Mouse (Mus musculus): Measurements from ENCODE around the gene Cks2.

DNA sequence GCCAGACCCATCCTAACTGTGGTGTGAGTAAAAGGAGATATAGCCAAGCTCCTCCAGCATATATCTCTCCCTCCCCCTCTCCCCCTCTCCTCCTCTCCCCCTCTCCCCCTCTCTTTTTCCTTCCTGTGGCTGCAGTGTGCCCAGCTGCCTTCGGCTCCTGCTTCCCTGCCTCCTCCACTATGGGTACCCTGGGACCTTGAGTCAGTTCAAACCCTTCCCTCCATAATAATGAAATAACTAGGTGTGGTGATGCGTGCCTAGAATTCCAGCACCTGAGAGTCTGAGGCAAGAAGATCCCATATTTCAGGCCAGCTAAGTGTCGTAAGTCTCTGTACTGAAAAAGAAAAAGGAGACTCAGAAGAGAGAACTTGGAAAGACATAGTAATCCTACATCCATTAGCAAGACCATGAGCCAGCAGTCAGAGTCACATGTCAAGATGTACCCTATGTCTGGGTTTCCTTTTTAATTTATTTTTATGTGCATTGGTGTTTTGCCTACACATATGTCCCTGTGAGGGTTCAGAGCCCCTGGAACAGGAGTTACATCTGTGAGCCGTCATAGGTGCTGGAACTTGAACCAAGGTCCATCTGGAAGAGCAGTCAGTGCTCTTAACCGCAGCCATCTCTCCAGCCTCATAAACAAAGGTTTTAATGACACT, 12.3 kb upstream of the Cks2 start:
- TF ChIP-seq BHLHE40 (IDR thresholded peaks at IDR 0.05; ENCODE audit: borderline replicate concordance, low read depth, low read length) = no peak
- no peak for TF ChIP-seq CTCF (IDR thresholded peaks at IDR 0.05 in 2 of 3, conservative IDR thresholded peaks at IDR 0.05 in 1 of 3; ENCODE audit: control insufficient read depth in 1 of 3, insufficient read depth in 1 of 3, low read depth in 2 of 3, low read length in 3 of 3, poor library complexity in 1 of 3, severe bottlenecking in 1 of 3)
- no peak for TF ChIP-seq NRF1 (IDR thresholded peaks at IDR 0.05; ENCODE audit: insufficient read depth, low read depth, low read length, poor library complexity, severe bottlenecking)
- TF ChIP-seq POLR2A (IDR thresholded peaks at IDR 0.05; ENCODE audit: control insufficient read depth in 1 of 2, insufficient read depth in 1 of 2, low read depth in 1 of 2, low read length in 2 of 2, poor library complexity in 1 of 2) = no peak
- TF ChIP-seq EP300 (IDR thresholded peaks at IDR 0.05; ENCODE audit: low read depth in 1 of 2, low read length in 2 of 2) = no peak
- no peak for TF ChIP-seq POLR2AphosphoS5 (IDR thresholded peaks at IDR 0.05; ENCODE audit: borderline replicate concordance, low read depth, low read length)
